Mouse (Mus musculus): ENCODE data around the gene Rnaset2b. TPM values are rescaled to one million over a fixed set of nuclear protein-coding genes. Genes with fewer than 3 reads are reported as not detected.
"Not testable (repeated sequence)": the region's sequence is repeated elsewhere in the genome, so short reads cannot be mapped to it uniquely, and the experiment has no call there.

Rnaset2b gene
- polyA plus RNA-seq, 1 experiment from 2014 or later: 216 TPM

DNA sequence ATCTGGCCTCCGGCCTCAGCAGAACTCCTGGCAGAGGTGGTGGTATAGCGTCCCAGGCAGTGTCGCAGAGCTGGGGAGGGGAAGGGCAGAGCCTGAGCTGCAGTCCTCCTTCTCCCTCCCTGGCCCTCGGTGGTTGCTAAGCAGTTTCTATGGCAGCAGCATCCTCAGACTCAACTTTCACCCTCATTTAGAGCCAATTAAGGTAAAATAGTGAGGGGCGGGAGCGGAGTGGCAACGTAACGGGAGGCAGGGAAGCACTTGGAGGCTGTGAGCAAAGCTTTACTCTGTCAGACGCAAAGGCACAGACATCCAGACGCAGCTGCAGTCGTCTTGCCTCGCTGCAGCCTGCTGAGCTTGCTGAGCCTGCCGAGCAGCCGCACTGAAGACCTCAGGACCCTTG, 54.8 kb downstream of the Rnaset2b start, which contains the start of gene Gm1604a:
Gene Gm1604a, plus strand, starts transcription at position 312 of the 400 bp plus-strand sequence.
- ATAC-seq (replicated peaks; ENCODE audit: low FRiP score, low TSS enrichment, low read depth); H3K27ac ChIP-seq (ENCODE audit: low read depth); H3K9ac ChIP-seq (ENCODE audit: low read length); H3K4me3 ChIP-seq (ENCODE audit: low read depth, low read length); H3K4me2 ChIP-seq (ENCODE audit: low read length); DNase-seq (ENCODE audit: low spot score); H3K27me3 ChIP-seq (replicated peaks; ENCODE audit: control insufficient read depth, insufficient read depth, low read length); H3K36me3 ChIP-seq (ENCODE audit: control insufficient read depth, insufficient read depth, low read length); H3K4me1 ChIP-seq (replicated peaks; ENCODE audit: control insufficient read depth, insufficient read depth, low read length); H3K9me3 ChIP-seq (ENCODE audit: control insufficient read depth, low read length): not testable (repeated sequence)
- WGBS: 17% methylated on average over 6 of the region's 14 CpGs

DNA sequence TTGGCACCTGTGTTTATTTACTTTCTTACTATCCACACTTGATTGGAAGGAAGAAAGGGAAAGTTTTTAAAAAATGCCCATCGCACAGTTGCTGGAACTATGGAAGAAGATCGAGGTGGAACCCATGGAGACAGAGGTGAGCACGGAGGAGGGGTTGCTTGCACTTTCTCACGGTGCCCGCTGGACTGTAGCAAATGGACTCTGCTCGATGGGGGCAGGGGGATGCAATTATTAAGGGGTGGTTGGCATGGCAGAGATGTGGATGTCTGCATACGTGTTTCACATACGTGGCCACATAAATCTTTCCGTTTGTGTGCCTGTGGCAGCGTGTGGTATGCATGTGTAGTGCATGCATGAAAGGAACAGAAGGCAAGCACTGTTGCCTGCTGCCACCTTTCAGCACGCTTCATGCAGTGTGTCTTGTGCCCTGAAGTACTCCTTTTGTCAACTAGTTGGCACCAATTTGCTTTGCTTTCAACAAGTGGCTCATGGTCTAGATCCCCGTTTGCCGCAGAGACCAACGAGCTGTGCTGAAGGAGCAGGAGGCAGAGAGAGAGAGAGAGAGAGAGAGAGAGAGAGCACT, 55.4 kb downstream of the Rnaset2b start:
- H3K4me2 ChIP-seq (ENCODE audit: low read length); H3K36me3 ChIP-seq (ENCODE audit: control insufficient read depth, insufficient read depth, low read length); H3K27me3 ChIP-seq (replicated peaks; ENCODE audit: control insufficient read depth, insufficient read depth, low read length); H3K4me1 ChIP-seq (replicated peaks; ENCODE audit: control insufficient read depth, insufficient read depth, low read length); H3K4me3 ChIP-seq (ENCODE audit: low read depth, low read length); DNase-seq (ENCODE audit: low spot score); ATAC-seq (replicated peaks; ENCODE audit: low FRiP score, low TSS enrichment, low read depth); H3K27ac ChIP-seq (ENCODE audit: low read depth); H3K9ac ChIP-seq (ENCODE audit: low read length); H3K9me3 ChIP-seq (ENCODE audit: control insufficient read depth, low read length): not testable (repeated sequence)
- 79% methylated on average over 3 of the region's 14 CpGs for WGBS

DNA sequence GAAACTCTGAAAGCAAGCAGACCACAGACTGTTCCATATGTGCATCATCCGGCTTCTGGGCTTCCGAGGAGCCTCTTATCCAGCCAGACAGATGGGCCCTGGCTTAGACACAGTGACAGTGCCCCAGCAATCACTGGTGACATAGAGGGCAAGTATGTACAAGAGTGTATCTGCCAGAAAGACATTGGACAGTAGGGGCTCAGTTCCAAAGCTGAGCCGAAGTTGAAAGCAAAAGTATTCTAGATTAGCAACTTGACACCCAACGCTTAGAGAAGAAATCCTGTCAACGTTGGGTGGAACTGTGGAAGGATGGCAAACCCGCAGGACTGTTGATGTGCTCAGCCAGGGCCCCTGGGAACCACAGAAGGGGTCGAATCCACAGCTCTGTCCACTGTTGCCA, 59.8 kb downstream of the Rnaset2b start:
- H3K9me3 ChIP-seq (ENCODE audit: control insufficient read depth, low read length); H3K9ac ChIP-seq (ENCODE audit: low read length); H3K4me3 ChIP-seq (ENCODE audit: low read depth, low read length); H3K4me1 ChIP-seq (replicated peaks; ENCODE audit: control insufficient read depth, insufficient read depth, low read length); ATAC-seq (replicated peaks; ENCODE audit: low FRiP score, low TSS enrichment, low read depth); H3K36me3 ChIP-seq (ENCODE audit: control insufficient read depth, insufficient read depth, low read length); DNase-seq (ENCODE audit: low spot score); H3K27me3 ChIP-seq (replicated peaks; ENCODE audit: control insufficient read depth, insufficient read depth, low read length); H3K4me2 ChIP-seq (ENCODE audit: low read length); H3K27ac ChIP-seq (ENCODE audit: low read depth): not testable (repeated sequence)
- WGBS: 70% methylated on average over 5 of the region's 7 CpGs

DNA sequence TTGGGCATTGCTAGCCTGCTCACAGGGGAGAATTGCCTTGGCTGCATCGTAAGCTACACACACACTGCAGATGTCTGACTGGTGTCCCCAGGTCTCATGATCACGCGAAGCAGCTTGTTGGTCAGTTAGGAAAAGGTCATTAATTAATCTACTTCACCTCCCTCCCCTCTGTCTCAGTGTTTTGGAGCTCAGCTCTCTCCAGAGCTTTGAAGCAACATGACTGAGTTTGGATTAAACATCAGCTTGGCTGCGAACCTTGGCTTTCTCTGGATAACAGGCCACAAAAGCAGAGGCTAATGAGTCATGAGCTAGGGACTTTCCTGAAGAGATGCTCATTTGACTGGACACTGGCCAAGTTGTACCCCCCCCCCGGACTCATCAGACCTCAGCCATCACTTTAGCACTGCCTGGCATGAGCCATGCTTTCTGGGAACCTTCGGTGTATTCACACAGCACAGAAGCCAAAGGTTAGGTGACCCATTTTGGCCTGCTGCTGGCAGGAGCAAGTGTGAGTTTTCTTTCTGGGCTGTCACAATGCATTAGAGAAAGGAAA, 60.3 kb downstream of the Rnaset2b start:
- WGBS: 73% methylated on average over 3 of the region's 6 CpGs
- H3K9ac ChIP-seq (ENCODE audit: low read length); H3K27ac ChIP-seq (ENCODE audit: low read depth); H3K9me3 ChIP-seq (ENCODE audit: control insufficient read depth, low read length); H3K4me2 ChIP-seq (ENCODE audit: low read length); H3K27me3 ChIP-seq (replicated peaks; ENCODE audit: control insufficient read depth, insufficient read depth, low read length); ATAC-seq (replicated peaks; ENCODE audit: low FRiP score, low TSS enrichment, low read depth); DNase-seq (ENCODE audit: low spot score); H3K4me3 ChIP-seq (ENCODE audit: low read depth, low read length); H3K36me3 ChIP-seq (ENCODE audit: control insufficient read depth, insufficient read depth, low read length); H3K4me1 ChIP-seq (replicated peaks; ENCODE audit: control insufficient read depth, insufficient read depth, low read length): not testable (repeated sequence)

DNA sequence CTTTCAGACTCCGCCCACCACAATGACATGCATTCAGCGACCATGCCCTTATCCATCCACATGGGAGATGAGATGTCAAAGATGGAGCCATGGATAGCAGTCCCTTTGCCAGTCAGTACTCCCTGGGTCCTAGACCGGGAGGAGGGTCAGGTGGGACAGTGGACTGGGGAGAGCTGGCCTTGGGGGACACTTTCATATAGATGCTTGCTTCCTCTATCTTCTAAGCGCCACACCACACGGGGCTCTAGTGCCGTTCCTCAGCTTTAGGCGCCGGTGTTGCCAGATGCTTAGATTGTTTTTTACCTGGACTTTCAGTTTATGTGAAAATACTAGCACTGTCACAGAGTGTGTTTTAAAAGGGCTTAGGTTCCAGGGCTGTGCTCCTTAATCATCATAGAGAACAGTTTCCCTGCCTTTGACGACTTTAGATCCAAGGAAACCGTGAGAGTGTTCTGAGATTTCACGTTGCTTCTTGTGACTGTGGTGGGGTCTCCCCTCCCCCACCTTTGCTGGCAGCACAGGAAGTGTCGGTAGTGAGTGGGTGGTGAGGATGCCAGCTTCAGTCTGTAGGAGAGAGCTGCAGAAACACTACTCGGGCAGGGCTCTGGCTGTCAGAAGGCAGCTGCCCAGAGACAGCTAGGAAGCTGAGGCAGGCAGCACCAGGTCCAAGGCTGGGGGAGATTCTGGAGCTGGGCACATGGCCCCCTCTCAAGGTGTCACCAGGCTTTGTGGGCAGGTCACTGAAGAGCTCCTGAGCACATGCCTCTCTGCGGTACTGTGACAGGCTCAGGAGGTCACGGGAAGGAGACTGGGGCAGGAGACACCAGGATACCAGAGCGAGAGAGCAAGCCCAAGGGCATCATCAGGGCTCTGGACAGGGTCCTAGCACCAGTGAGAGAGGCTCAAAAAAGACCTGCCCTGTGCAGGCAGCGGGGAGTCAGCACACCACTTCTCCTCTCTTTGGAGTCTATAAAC, 63.0 kb downstream of the Rnaset2b start:
- H3K4me3 ChIP-seq (ENCODE audit: low read depth, low read length); H3K4me2 ChIP-seq (ENCODE audit: low read length); H3K36me3 ChIP-seq (ENCODE audit: control insufficient read depth, insufficient read depth, low read length); DNase-seq (ENCODE audit: low spot score); H3K27me3 ChIP-seq (replicated peaks; ENCODE audit: control insufficient read depth, insufficient read depth, low read length); H3K9ac ChIP-seq (ENCODE audit: low read length); H3K27ac ChIP-seq (ENCODE audit: low read depth); H3K9me3 ChIP-seq (ENCODE audit: control insufficient read depth, low read length); ATAC-seq (replicated peaks; ENCODE audit: low FRiP score, low TSS enrichment, low read depth); H3K4me1 ChIP-seq (replicated peaks; ENCODE audit: control insufficient read depth, insufficient read depth, low read length): not testable (repeated sequence)
- 56% methylated on average over 2 of the region's 17 CpGs for WGBS

Other genes starting within 250 kb of the Rnaset2b start
- gene Ezr, start 187.8 kb upstream of the Rnaset2b start, polyA plus RNA-seq (2014; fragmentation: Nextera tagmentation; extraction: Ambion mirVana): 159 and 176 TPM in 2 replicates
- 42.6 and 45.6 TPM in 2 replicates for gene Rsph3b, start 22.0 kb upstream of the Rnaset2b start, polyA plus RNA-seq (2014; fragmentation: Nextera tagmentation; extraction: Ambion mirVana)
- 62.2 and 66.8 TPM in 2 replicates for gene Tagap1, start 9.5 kb upstream of the Rnaset2b start, polyA plus RNA-seq (2014; fragmentation: Nextera tagmentation; extraction: Ambion mirVana)
- gene Gm49721, start 8.3 kb downstream of the Rnaset2b start, polyA plus RNA-seq (2014; fragmentation: Nextera tagmentation; extraction: Ambion mirVana): 0.08 and 0.30 TPM in 2 replicates
- gene Gm1604a, start 54.9 kb downstream of the Rnaset2b start, polyA plus RNA-seq (2014; fragmentation: Nextera tagmentation; extraction: Ambion mirVana): not detected in 2 replicates
- 15.1 and 16.5 TPM in 2 replicates for gene Rps6ka2, start 199.5 kb downstream of the Rnaset2b start, polyA plus RNA-seq (2014; fragmentation: Nextera tagmentation; extraction: Ambion mirVana)

Measured in intestine, embryonic 14.5 days (tissue).